Mouse (Mus musculus): ENCODE results near the gene Vmn2r77. TPM values are rescaled to one million over a fixed set of nuclear protein-coding genes. Genes with fewer than 3 reads are reported as not detected.
"Not testable (repeated sequence)": the region's sequence is repeated elsewhere in the genome, so short reads cannot be mapped to it uniquely, and the experiment has no call there.

Vmn2r77 gene
- not detected in 2 replicates for polyA plus RNA-seq (2012; rRNA removed)

GRCm38 (mm10) chr7:86794727-86795126 lies at the start of gene Vmn2r77:
TSS of gene Vmn2r77 (plus strand) at chr7:86795027.
- Histone ChIP-seq H3K27ac (ENCODE audit: control insufficient read depth, insufficient read depth, low read depth, low read length) (no peak within 1 kb of the TSS), H3K4me3 (ENCODE audit: control insufficient read depth, low read depth, low read length) (no peak within 1 kb of the TSS), H3K27me3 (ENCODE audit: control insufficient read depth, insufficient read depth, low read length) (no peaks in the 10 kb centered on the region), H3K36me3 (ENCODE audit: control insufficient read depth, insufficient read depth, low read length) (no peaks in the 10 kb centered on the region), H3K4me1 (ENCODE audit: control insufficient read depth, insufficient read depth, low read length) (no peaks in the 10 kb centered on the region)
- no peak for TF ChIP-seq CTCF (IDR thresholded peaks at IDR 0.05; ENCODE audit: control insufficient read depth, insufficient read depth, insufficient replicate concordance, low read depth, low read length)
- TF ChIP-seq POLR2A (IDR thresholded peaks at IDR 0.05; ENCODE audit: control insufficient read depth, low read depth, low read length): no peak

- Histone ChIP-seq H3K27me3 (ENCODE audit: control insufficient read depth, insufficient read depth, low read length) (no peaks in the 10 kb centered on the region), H3K4me1 (ENCODE audit: control insufficient read depth, insufficient read depth, low read length) (no peaks in the 10 kb centered on the region), H3K4me3 (ENCODE audit: control insufficient read depth, low read depth, low read length) (no peak overlapping the region), H3K36me3 (ENCODE audit: control insufficient read depth, insufficient read depth, low read length) (no peaks in the 10 kb centered on the region), H3K27ac (ENCODE audit: control insufficient read depth, insufficient read depth, low read depth, low read length) (no peak overlapping the region)
- TF ChIP-seq CTCF (IDR thresholded peaks at IDR 0.05; ENCODE audit: control insufficient read depth, insufficient read depth, insufficient replicate concordance, low read depth, low read length) (no peak), POLR2A (IDR thresholded peaks at IDR 0.05; ENCODE audit: control insufficient read depth, low read depth, low read length) (no peak)
Observed at GRCm38 (mm10) chr7:86760751-86761150, 34.1 kb upstream of the Vmn2r77 start.

- Histone ChIP-seq H3K27me3 (ENCODE audit: control insufficient read depth, insufficient read depth, low read length) (no peaks in the 10 kb centered on the region), H3K4me3 (ENCODE audit: control insufficient read depth, low read depth, low read length) (no peak overlapping the region), H3K4me1 (ENCODE audit: control insufficient read depth, insufficient read depth, low read length) (no peaks in the 10 kb centered on the region), H3K36me3 (ENCODE audit: control insufficient read depth, insufficient read depth, low read length) (no peaks in the 10 kb centered on the region), H3K27ac (ENCODE audit: control insufficient read depth, insufficient read depth, low read depth, low read length) (no peak overlapping the region)
- TF ChIP-seq CTCF (IDR thresholded peaks at IDR 0.05; ENCODE audit: control insufficient read depth, insufficient read depth, insufficient replicate concordance, low read depth, low read length) (no peak), POLR2A (IDR thresholded peaks at IDR 0.05; ENCODE audit: control insufficient read depth, low read depth, low read length) (no peak)
Observed at GRCm38 (mm10) chr7:86764628-86765027, 30.2 kb upstream of the Vmn2r77 start.

- H3K36me3 ChIP-seq (ENCODE audit: control insufficient read depth, insufficient read depth, low read length): no peaks in the 10 kb centered on the region
- H3K27ac ChIP-seq (ENCODE audit: control insufficient read depth, insufficient read depth, low read depth, low read length): no peak overlapping the region
- no peak for TF ChIP-seq CTCF (IDR thresholded peaks at IDR 0.05; ENCODE audit: control insufficient read depth, insufficient read depth, insufficient replicate concordance, low read depth, low read length)
- no peak for TF ChIP-seq POLR2A (IDR thresholded peaks at IDR 0.05; ENCODE audit: control insufficient read depth, low read depth, low read length)
- peaks cover 4% of the 10 kb centered on the region for H3K4me1 ChIP-seq (ENCODE audit: control insufficient read depth, insufficient read depth, low read length)
- no peaks in the 10 kb centered on the region for H3K27me3 ChIP-seq (ENCODE audit: control insufficient read depth, insufficient read depth, low read length)
- H3K4me3 ChIP-seq (ENCODE audit: control insufficient read depth, low read depth, low read length): no peak overlapping the region
Observed at GRCm38 (mm10) chr7:86771621-86772020, 23.2 kb upstream of the Vmn2r77 start.

GRCm38 (mm10) chr7:86775617-86776325 lies 19.1 kb upstream of the Vmn2r77 start, which contains the start of gene Folh1:
TSS of gene Folh1 (minus strand) at chr7:86775943.
- H3K27me3 ChIP-seq (ENCODE audit: control insufficient read depth, insufficient read depth, low read length): no peaks in the 10 kb centered on the region
- no peaks in the 10 kb centered on the region for H3K36me3 ChIP-seq (ENCODE audit: control insufficient read depth, insufficient read depth, low read length)
- H3K27ac ChIP-seq (ENCODE audit: control insufficient read depth, insufficient read depth, low read depth, low read length): no peak within 1 kb of the TSS
- H3K4me1 ChIP-seq (ENCODE audit: control insufficient read depth, insufficient read depth, low read length): peaks cover 4% of the 10 kb centered on the region
- H3K4me3 ChIP-seq (ENCODE audit: control insufficient read depth, low read depth, low read length): peak within 1 kb of the TSS; percentile 67
- TF ChIP-seq CTCF (IDR thresholded peaks at IDR 0.05; ENCODE audit: control insufficient read depth, insufficient read depth, insufficient replicate concordance, low read depth, low read length) (no peak), POLR2A (IDR thresholded peaks at IDR 0.05; ENCODE audit: control insufficient read depth, low read depth, low read length) (no peak)

- not testable (repeated sequence) for H3K27me3 ChIP-seq (ENCODE audit: control insufficient read depth, insufficient read depth, low read length); H3K36me3 ChIP-seq (ENCODE audit: control insufficient read depth, insufficient read depth, low read length); H3K4me1 ChIP-seq (ENCODE audit: control insufficient read depth, insufficient read depth, low read length); H3K4me3 ChIP-seq (ENCODE audit: control insufficient read depth, low read depth, low read length); H3K27ac ChIP-seq (ENCODE audit: control insufficient read depth, insufficient read depth, low read depth, low read length)
Observed at GRCm38 (mm10) chr7:86815241-86815640, 20.4 kb downstream of the Vmn2r77 start.

GRCm38 (mm10) chr7:86815716-86816115 lies 20.9 kb downstream of the Vmn2r77 start:
- H3K4me3 ChIP-seq (ENCODE audit: control insufficient read depth, low read depth, low read length); H3K27me3 ChIP-seq (ENCODE audit: control insufficient read depth, insufficient read depth, low read length); H3K27ac ChIP-seq (ENCODE audit: control insufficient read depth, insufficient read depth, low read depth, low read length); H3K4me1 ChIP-seq (ENCODE audit: control insufficient read depth, insufficient read depth, low read length); H3K36me3 ChIP-seq (ENCODE audit: control insufficient read depth, insufficient read depth, low read length): not testable (repeated sequence)

- no peaks in the 10 kb centered on the region for H3K27me3 ChIP-seq (ENCODE audit: control insufficient read depth, insufficient read depth, low read length)
- H3K27ac ChIP-seq (ENCODE audit: control insufficient read depth, insufficient read depth, low read depth, low read length): no peak overlapping the region
- TF ChIP-seq POLR2A (IDR thresholded peaks at IDR 0.05; ENCODE audit: control insufficient read depth, low read depth, low read length): no peak
- TF ChIP-seq CTCF (IDR thresholded peaks at IDR 0.05; ENCODE audit: control insufficient read depth, insufficient read depth, insufficient replicate concordance, low read depth, low read length): no peak
- H3K36me3 ChIP-seq (ENCODE audit: control insufficient read depth, insufficient read depth, low read length): no peaks in the 10 kb centered on the region
- H3K4me3 ChIP-seq (ENCODE audit: control insufficient read depth, low read depth, low read length): no peak overlapping the region
- no peaks in the 10 kb centered on the region for H3K4me1 ChIP-seq (ENCODE audit: control insufficient read depth, insufficient read depth, low read length)
Observed at GRCm38 (mm10) chr7:86816466-86816865, 21.6 kb downstream of the Vmn2r77 start.

Other genes with a start within 250 kb of the Vmn2r77 start
- gene Olfr295, start 211.2 kb upstream of the Vmn2r77 start, polyA plus RNA-seq (2012; rRNA removed): not detected in 2 replicates
- not detected in 2 replicates for gene Olfr294, start 178.4 kb upstream of the Vmn2r77 start, polyA plus RNA-seq (2012; rRNA removed)
- gene Olfr293, start 146.0 kb upstream of the Vmn2r77 start, polyA plus RNA-seq (2012; rRNA removed): not detected in 2 replicates
- not detected in 2 replicates for gene Olfr292, start 106.7 kb upstream of the Vmn2r77 start, polyA plus RNA-seq (2012; rRNA removed)
- gene Folh1, start 19.1 kb upstream of the Vmn2r77 start, polyA plus RNA-seq (2012; rRNA removed): 2.6 and 3.2 TPM in 2 replicates
- gene Vmn2r78, start 120.1 kb downstream of the Vmn2r77 start, polyA plus RNA-seq (2012; rRNA removed): 0.02 and 0.04 TPM in 2 replicates
- not detected in 2 replicates for gene Vmn2r79, start 201.1 kb downstream of the Vmn2r77 start, polyA plus RNA-seq (2012; rRNA removed)